Mouse (Mus musculus) adrenal gland (tissue): ENCODE measurements around the gene Hmcn2.

Experiments
- intact Hi-C: fragments of 180-260 bp; cut with DNase I; formaldehyde crosslinking; loops from one replicate; pipeline ENCODE4 v1.15.1; 2025

Gene Hmcn2

GRCm38 (mm10) chr2:31454280-31454679 is 140.1 kb downstream of the Hmcn2 start:
- intact Hi-C loops, result no loop called here

GRCm38 (mm10) chr2:31455418-31455817 is 141.2 kb downstream of the Hmcn2 start:
- intact Hi-C loops, result no loop called here

DNA sequence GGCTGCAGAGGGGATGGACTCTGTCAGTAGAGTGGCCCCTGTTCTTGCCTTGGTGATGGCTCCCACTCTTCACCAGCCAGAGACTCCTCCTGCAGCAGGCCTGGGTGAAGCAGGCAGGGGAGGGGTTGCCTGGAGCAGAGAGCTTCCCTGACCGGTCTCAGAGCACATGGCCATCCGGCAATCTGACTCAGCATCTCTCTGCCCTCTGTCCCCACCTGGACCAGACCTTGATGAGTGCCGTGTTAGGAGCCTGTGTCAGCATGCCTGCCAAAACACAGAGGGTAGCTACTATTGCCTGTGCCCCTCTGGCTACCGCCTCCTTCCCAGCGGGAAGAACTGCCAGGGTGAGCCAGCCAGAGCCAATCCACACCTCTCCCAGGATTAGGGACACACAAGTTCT is 144.2 kb downstream of the Hmcn2 start:
- intact Hi-C loops, result no loop called here

GRCm38 (mm10) chr2:31458989-31459936 is 145.0 kb downstream of the Hmcn2 start:
- intact Hi-C loops, result no loop called here

DNA sequence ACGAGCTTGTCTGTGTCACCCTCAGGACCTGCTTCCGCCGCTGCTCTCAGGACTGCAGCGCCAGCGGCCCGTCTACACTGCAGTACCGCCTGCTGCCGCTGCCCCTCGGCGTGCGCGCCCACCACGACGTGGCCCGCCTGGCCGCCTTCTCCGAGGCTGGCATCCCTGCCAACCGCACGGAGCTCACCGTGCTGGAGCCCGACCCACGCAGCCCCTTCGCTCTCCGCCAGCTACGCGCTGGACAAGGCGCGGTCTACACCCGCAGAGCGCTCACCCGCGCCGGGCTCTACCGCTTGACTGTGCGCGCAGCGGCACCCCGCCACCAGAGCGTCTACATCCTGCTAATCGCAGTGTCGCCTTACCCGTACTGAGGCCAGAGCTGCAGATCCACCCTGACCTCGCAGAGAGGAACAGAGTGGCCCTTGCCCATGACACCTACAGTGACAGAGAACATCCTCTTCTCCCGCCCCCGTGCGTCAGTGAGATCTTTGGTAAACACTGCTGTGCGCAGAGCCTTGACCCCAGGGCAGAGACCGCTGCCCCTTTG is 145.9 kb downstream of the Hmcn2 start:
- intact Hi-C loops, result no loop called here

- intact Hi-C loops, result no loop called here
Observed at GRCm38 (mm10) chr2:31460920-31461319, 146.7 kb downstream of the Hmcn2 start.

DNA sequence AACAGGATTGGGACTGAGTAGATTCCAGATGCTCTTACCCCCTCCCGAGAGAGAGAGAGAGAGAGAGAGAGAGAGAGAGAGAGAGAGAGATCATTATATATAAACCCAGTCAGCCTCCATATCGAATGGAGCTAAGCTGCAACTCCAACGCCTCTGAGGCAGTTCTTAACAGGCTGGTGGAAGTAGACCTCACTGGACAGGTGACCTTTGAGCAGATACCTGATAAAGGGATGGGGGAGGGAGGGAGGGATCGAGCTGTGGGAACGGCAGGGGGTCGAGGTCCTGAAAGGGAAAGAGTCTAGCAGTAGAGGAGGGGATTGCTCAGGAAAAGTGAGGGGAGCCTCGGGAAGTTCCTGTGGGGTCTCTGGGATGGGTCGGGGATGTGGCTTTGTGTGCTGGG is 147.8 kb downstream of the Hmcn2 start:
- intact Hi-C loops, result no loop called here

DNA sequence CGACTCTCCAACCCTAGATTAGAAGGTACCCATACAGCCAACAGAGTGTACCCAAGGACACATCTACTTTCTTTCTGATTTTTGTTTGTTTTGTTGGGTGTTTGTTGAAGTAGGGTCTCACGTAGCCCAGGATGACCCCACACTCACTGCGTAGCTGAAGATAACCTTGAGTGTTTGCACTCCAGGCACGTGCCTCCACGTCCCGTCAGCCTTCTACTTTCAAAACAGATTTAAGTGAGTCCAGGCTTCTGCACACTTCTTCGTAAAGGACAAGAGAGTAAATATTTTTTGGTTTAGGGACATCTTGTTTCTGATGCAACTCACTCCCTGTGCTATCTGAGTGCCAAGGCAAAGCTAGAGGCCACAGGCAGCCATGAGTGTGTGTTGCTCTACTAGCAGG is 149.0 kb downstream of the Hmcn2 start:
- intact Hi-C loops, result no loop called here

DNA sequence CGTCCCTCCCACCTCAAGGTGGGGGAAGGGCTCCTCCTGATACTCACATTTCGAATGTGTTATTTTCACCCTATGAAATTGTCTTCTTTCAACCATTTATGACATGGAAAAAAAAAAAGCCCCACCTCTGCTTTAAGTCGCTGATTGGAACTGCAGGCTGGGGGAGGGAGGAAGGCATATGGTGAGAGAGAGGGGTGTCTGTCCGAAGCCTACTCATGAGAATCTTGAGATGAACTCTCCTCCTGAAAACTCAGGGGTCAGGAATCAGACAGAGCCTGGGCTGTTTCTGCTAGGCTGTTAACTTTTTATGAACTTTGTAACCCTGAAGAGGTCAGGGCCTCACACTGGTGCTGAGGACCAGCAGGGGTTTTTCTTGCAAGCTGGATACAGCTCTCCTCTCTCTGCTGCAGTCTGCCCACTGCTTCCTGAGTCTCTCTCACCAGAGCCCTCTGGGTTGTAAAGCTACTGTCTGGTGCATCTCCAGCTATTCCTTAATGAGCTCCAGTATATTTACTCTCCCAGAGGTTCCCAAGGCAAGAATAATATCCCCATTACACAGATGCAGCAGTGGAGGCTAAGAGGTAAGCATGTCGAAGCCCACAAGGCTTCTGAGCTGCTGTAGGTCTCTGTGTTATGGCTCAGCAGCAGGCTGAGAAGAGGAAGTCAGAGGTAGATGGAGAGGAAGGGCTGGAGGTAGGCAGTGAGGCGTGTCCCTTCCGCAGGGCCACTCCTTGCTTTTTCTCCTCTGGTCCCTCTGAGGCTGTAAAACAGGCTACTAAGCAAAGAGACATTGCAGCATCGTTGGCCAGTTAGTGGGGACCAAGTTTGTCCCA is 149.7 kb downstream of the Hmcn2 start:
- intact Hi-C loops, result no loop called here

DNA sequence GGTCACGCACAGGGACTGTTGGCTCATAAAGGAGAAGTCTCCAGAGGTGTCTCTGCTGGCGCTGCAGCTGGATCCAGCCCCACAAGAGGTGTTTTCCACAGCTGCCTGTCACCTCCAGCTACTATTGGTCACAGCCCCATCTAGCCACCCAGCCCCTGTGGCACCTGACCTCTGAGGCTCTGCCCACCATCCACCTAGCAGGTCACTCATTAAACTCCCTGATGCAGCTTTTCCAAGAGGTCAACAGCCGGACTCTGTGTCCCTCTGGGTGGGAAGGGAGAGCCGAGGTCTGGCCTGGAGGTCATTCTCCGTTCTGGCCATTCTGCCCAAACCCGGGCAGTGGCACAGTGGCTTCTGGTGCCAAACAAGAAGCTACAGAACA is 150.3 kb downstream of the Hmcn2 start:
- intact Hi-C loops, result no loop called here

- intact Hi-C loops, result no loop called here
Observed at GRCm38 (mm10) chr2:31467457-31467856, 153.2 kb downstream of the Hmcn2 start.

GRCm38 (mm10) chr2:31468857-31469256 is 154.6 kb downstream of the Hmcn2 start:
- intact Hi-C loops, result no loop called here

GRCm38 (mm10) chr2:31469480-31469879 is 155.3 kb downstream of the Hmcn2 start:
- intact Hi-C loops, result no loop called here

GRCm38 (mm10) chr2:31469931-31470682 is 155.9 kb downstream of the Hmcn2 start, which contains the start of gene Ass1:
TSS of gene Ass1 (plus strand) at chr2:31470207.
- intact Hi-C loops, result no loop called here

GRCm38 (mm10) chr2:31470683-31471385 is 156.6 kb downstream of the Hmcn2 start:
- intact Hi-C loops, result no loop called here

GRCm38 (mm10) chr2:31471611-31472010 is 157.4 kb downstream of the Hmcn2 start:
- intact Hi-C loops, result loop anchor here (2.0 kb wide), 1 partner anchor 37 kb away; no protein-coding TSS in a partner anchor

DNA sequence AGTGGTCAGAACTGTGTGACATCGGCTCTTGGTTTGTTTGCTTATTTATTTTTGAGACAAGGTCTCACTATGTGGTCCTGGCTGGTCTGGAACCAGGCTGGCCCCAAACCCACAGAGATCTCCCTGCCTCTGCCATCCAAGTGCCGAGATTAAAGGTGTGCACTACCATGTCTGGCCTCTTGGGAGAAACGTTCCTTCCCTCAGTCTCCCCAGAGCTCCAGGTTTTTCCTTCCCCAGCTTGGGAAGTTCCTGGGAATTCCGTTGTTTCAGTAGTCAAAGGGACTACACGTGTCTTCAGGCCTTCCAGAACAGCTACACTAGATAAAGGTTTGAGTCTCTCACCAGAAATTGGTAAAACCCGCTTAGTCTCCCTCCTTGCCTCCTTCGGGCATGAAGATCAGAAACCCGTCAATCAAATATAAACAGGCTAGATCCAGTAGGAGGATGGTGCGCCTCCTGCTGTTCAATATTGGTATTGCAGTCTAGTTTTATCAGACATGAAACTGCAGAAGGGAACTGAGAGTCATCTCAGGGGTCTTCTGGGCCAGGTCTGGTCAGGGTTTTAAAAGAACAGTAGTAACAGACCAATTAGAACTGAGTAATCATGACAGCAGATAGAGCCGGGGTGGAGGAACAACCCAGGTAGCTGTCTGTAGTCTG is 158.3 kb downstream of the Hmcn2 start:
- intact Hi-C loops, result loop anchor here (2.0 kb wide), 1 partner anchor 38 kb away; no protein-coding TSS in a partner anchor

- intact Hi-C loops, result loop anchor here (2.0 kb wide), 1 partner anchor 39 kb away; no protein-coding TSS in a partner anchor
Observed at GRCm38 (mm10) chr2:31473941-31474340, 159.7 kb downstream of the Hmcn2 start.

DNA sequence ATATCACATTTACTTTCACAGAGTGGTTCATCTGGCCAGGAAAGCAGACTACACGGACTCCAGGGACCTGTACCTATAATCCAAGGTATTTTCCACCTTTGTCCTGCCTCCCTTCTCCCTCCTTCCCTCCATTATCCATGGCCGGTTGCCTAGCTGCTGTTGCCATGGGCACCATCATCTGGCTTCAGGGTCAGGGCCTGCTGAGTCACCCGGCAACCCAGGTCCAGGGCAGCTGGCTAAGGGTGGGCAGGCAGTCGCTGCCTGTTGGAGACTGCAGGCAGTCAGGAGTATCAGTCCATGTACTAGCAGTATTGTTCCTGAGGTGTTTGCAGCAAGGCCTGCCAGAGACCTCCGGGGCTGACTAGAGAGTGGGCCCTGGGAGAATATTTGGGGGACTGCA is 160.5 kb downstream of the Hmcn2 start:
- intact Hi-C loops, result no loop called here
